Mouse (Mus musculus): ENCODE results near the gene Trim38. TPM values are rescaled to one million over a fixed set of nuclear protein-coding genes. Genes with fewer than 3 reads are reported as not detected.
"Not testable (repeated sequence)": the region's sequence is repeated elsewhere in the genome, so short reads cannot be mapped to it uniquely, and the experiment has no call there.

Gene Trim38
- polyA plus RNA-seq (2016; fragmentation: Nextera tagmentation; extraction: Ambion mirVana): not detected in 2 replicates

DNA sequence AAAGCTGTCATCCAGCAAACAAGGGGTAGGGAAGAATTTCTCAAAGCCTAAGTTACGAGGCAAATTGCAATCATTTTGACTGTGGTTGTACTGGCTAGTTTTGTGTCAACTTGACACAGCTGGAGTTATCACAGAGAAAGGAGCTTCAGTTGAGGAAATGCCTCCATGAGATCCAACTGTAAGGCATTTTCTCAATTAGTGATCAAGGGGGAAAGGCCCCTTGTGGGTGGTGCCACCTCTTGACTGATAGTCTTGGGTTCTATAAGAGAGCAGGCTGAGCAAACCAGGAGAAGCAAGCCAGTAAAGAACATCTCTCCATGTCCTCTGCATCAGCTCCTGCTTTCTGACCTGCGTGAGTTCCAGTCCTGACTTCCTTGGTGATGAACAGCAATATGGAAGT lies at the start of gene Trim38:
Gene Trim38, plus strand, starts transcription at position 301 of the 400 bp plus-strand sequence.
- WGBS: 81% methylated on average over 2 of the region's 2 CpGs

DNA sequence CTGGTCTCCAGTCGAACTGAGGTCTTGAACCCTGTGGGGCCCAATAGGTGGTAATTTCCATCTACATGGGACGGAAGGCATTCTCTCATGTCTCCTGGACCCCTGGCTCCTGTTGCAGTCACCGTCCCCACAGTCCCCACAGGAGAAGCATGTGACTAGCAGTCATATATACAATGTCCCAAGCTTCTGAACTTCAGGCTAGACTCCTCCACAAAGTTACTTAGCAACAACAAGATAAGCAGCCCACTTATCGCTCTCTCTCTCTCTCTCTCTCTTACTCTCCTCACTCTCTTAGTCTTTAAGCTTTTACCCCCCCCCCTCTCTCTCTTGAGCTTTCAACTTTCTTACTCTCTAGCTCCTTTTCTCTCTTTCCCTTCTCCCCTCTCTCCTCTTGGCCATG lies 45.5 kb upstream of the Trim38 start:
- no peak overlapping the region for H3K27ac ChIP-seq
- H3K4me2 ChIP-seq (replicated peaks): no peak overlapping the region
- no peak overlapping the region for H3K4me3 ChIP-seq
- no peak overlapping the region for H3K9ac ChIP-seq
- 89% methylated on average over 4 of the region's 4 CpGs for WGBS
- no peaks in the 10 kb centered on the region for H3K36me3 ChIP-seq
- no peaks in the 10 kb centered on the region for H3K4me1 ChIP-seq
- ATAC-seq (ENCODE audit: low FRiP score, low read depth): no peak
- no peaks in the 10 kb centered on the region for H3K9me3 ChIP-seq
- H3K27me3 ChIP-seq (replicated peaks): no peaks in the 10 kb centered on the region

More for the DNA sequence above, at the start of gene Trim38:
- H3K27me3 ChIP-seq (replicated peaks); H3K4me3 ChIP-seq; ATAC-seq (ENCODE audit: low FRiP score, low read depth); H3K27ac ChIP-seq; H3K36me3 ChIP-seq; H3K4me2 ChIP-seq (replicated peaks); H3K4me1 ChIP-seq; H3K9me3 ChIP-seq; H3K9ac ChIP-seq: not testable (repeated sequence)

DNA sequence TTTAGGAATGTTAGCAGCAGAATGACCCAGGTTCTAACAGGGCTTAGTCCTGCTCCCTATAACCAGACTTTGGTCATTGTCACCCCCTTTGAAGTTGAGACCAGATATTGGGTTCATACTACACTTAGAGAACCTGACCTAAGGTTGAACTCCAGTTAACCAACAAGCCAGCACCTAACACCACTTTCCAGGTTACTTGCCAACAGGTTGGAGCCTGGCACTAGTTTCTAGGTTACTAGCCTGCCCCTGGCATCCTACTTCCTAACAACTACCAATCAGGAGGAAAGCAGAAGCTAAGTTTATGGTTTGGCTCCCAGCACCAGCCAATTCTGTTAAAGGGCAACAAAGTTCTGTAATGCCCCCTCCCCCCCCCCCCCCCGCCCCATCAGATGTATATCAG lies 44.5 kb upstream of the Trim38 start:
- ATAC-seq (ENCODE audit: low FRiP score, low read depth): no peak
- Histone ChIP-seq H3K4me2 (replicated peaks) (no peak overlapping the region), H3K9me3 (no peaks in the 10 kb centered on the region), H3K4me1 (no peaks in the 10 kb centered on the region), H3K27me3 (replicated peaks) (no peaks in the 10 kb centered on the region), H3K9ac (no peak overlapping the region), H3K27ac (no peak overlapping the region), H3K36me3 (no peaks in the 10 kb centered on the region), H3K4me3 (no peak overlapping the region)
- 33% methylated on average over 1 of the region's 1 CpGs for WGBS

DNA sequence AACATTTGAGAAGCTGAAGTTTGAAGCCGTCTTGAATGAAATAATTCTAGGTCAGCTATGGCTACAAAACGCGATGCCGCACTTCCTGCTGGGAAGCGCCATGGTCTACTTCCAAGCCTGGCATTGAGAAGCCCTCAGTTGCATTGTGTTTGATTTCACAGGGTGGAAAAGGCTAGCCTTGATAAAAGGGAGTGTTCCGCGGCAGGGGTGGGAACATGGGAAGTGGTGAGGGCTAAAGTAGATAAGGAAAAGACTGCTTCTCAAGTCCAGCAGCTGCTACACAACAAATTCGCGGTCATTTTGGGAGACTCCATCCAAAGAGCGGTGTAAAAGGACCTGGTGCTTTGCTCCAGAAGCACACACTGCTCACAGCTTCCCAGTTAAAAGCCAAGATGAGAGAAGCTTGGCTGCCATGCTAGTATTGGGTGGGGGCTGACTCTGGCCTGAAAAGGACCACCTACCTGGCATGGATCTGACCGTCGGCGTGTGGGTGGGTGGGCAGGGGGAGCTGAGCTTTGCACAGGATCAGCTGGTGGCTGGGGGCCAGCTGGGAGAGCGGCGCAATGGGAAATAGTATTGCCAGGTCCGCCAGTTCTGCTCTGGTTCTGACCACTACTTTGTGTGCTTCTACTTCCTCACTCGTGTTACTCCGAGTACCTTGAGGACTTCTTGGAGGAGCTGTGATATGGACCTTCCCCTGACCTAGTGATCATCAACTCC lies 41.1 kb upstream of the Trim38 start:
- no peaks in the 10 kb centered on the region for H3K36me3 ChIP-seq
- H3K9me3 ChIP-seq: no peaks in the 10 kb centered on the region
- H3K27me3 ChIP-seq (replicated peaks): no peaks in the 10 kb centered on the region
- no peaks in the 10 kb centered on the region for H3K4me1 ChIP-seq
- H3K27ac ChIP-seq: no peak overlapping the region
- WGBS: 91% methylated on average over 18 of the region's 18 CpGs
- no peak overlapping the region for H3K4me3 ChIP-seq
- no peak overlapping the region for H3K9ac ChIP-seq
- no peak for ATAC-seq (ENCODE audit: low FRiP score, low read depth)
- H3K4me2 ChIP-seq (replicated peaks): no peak overlapping the region

DNA sequence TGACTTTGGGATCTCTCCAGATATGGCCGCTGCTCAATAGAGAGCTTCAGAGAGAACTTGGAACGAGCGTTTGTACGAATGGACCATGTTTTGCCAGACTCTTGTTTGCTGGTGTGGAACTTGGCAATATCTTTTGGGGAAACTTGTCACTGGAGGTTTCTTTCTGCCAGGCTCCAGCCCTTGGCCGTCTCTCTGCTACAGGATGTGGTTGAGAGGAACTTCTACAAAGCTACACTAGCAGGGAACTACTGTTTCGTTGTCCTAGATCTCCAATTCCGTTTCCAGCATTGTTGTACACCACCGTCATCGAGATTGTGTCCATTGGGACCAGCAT lies 40.6 kb upstream of the Trim38 start:
- Histone ChIP-seq H3K9me3 (no peaks in the 10 kb centered on the region), H3K27ac (no peak overlapping the region)

DNA sequence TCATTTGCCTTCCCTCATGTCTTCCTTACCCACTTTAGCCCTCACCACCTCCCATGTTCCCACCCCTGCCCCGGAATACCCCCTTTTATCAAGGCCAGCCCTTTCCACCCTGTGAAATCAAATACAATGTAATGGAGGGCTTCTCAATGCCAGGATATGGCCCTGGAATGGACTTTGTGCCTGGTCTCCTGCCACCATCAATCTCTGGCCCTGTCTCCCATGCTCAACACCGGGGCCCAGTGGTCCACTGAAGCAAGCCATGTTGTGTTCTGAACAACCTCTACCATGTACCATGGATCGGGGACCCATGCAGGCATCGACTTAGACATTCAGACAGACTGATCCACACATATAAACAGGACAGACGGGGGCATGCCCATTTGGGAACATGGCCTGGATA lies 40.0 kb upstream of the Trim38 start:
- Histone ChIP-seq H3K9ac (no peak overlapping the region), H3K4me3 (no peak overlapping the region), H3K4me2 (replicated peaks) (no peak overlapping the region), H3K4me1 (no peaks in the 10 kb centered on the region), H3K9me3 (no peaks in the 10 kb centered on the region), H3K36me3 (no peaks in the 10 kb centered on the region), H3K27ac (no peak overlapping the region), H3K27me3 (replicated peaks) (no peaks in the 10 kb centered on the region)
- WGBS: 90% methylated on average over 5 of the region's 5 CpGs
- ATAC-seq (ENCODE audit: low FRiP score, low read depth): no peak

More for the DNA sequence above, 40.6 kb upstream of the Trim38 start:
- H3K4me1 ChIP-seq: no peaks in the 10 kb centered on the region
- H3K27me3 ChIP-seq (replicated peaks): no peaks in the 10 kb centered on the region
- H3K4me2 ChIP-seq (replicated peaks): no peak overlapping the region
- H3K36me3 ChIP-seq: no peaks in the 10 kb centered on the region
- no peak for ATAC-seq (ENCODE audit: low FRiP score, low read depth)
- WGBS: 95% methylated on average over 9 of the region's 9 CpGs
- H3K4me3 ChIP-seq: no peak overlapping the region
- H3K9ac ChIP-seq: no peak overlapping the region

DNA sequence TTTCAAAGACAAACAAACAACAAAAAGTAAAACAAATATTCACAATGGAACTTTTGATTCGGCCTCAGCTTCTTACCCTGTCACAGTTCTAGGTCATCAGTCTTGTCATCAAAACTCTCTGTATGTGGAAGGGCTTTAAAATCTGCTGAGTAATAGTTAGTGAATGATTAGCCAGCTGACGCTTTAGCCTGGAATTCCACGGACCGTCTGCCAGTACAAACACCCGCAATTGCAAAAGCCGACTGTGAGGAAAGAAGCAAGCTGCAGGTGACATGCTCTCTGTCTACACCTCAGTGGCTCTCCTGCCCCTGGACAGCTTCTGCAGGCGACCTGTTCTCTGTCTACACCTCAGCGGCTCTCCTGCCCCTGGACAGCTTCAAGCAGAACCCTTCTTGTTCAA lies 39.2 kb upstream of the Trim38 start:
- H3K4me3 ChIP-seq: no peak overlapping the region
- H3K9me3 ChIP-seq: no peaks in the 10 kb centered on the region
- H3K9ac ChIP-seq: no peak overlapping the region
- H3K27me3 ChIP-seq (replicated peaks): no peaks in the 10 kb centered on the region
- H3K4me2 ChIP-seq (replicated peaks): no peak overlapping the region
- H3K27ac ChIP-seq: no peak overlapping the region
- H3K36me3 ChIP-seq: no peaks in the 10 kb centered on the region
- ATAC-seq (ENCODE audit: low FRiP score, low read depth): no peak
- H3K4me1 ChIP-seq: no peaks in the 10 kb centered on the region
- 30% methylated on average over 8 of the region's 8 CpGs for WGBS

DNA sequence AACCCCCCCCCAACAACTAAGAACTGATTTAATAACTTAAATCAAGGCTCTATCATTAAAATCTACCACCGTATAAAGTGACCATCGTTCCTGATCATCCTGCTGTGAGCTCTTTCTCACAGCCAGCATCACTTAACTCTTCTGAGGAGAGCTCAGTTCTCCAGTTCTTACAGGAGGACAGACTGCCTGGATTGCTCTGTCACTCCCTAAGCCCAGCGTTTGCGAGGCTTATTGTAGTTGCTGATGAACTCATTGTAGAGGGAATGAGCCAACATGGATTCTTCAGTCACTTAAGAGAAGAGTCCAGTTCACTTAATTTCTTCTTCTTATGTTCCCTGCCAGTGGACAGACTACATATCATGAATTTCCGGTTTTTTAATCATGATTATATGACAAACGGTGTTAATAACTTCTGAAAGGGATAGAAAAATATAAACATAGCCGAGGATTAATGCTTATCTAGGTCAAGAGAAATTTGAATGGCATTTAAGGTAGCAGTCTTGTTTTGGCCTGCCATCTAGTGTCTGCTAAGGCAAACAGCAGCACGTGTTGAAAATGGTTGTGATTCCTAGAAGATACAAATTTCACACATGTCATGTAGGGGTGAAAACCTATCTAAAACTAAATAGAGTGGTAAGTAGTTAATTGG lies 37.4 kb upstream of the Trim38 start:
- WGBS: 26% methylated on average over 8 of the region's 8 CpGs

DNA sequence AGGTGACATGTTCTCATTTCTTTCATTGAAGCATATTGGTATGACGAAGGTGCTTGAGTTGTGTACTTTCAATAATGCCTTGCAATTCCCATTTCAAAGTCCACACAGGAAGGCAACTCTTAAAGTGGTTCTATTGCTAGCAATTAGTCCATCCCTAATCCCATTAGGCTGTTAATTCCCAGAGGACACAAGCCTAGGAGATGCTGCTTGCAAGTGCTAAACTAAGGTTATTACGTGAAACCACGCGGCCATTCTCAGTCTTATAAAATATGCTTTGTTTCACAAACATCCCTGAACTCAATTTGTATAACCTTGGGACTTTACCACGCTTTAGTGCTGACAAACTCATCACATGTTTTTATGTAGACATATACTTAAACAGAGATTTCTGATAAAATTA lies 32.6 kb upstream of the Trim38 start:
- peaks cover 10% of the 10 kb centered on the region for H3K4me1 ChIP-seq
- no peak for ATAC-seq (ENCODE audit: low FRiP score, low read depth)
- H3K9ac ChIP-seq: no peak overlapping the region
- H3K4me2 ChIP-seq (replicated peaks): no peak overlapping the region
- no peaks in the 10 kb centered on the region for H3K36me3 ChIP-seq
- H3K27ac ChIP-seq: no peak overlapping the region
- 69% methylated on average over 5 of the region's 5 CpGs for WGBS
- no peak overlapping the region for H3K4me3 ChIP-seq
- no peaks in the 10 kb centered on the region for H3K27me3 ChIP-seq (replicated peaks)
- no peaks in the 10 kb centered on the region for H3K9me3 ChIP-seq

More for the DNA sequence above, 37.4 kb upstream of the Trim38 start:
- no peak overlapping the region for H3K4me3 ChIP-seq
- ATAC-seq (ENCODE audit: low FRiP score, low read depth): no peak
- H3K36me3 ChIP-seq: no peaks in the 10 kb centered on the region
- H3K9me3 ChIP-seq: no peaks in the 10 kb centered on the region
- no peak overlapping the region for H3K9ac ChIP-seq
- no peaks in the 10 kb centered on the region for H3K4me1 ChIP-seq
- no peak overlapping the region for H3K27ac ChIP-seq
- H3K27me3 ChIP-seq (replicated peaks): no peaks in the 10 kb centered on the region
- no peak overlapping the region for H3K4me2 ChIP-seq (replicated peaks)

DNA sequence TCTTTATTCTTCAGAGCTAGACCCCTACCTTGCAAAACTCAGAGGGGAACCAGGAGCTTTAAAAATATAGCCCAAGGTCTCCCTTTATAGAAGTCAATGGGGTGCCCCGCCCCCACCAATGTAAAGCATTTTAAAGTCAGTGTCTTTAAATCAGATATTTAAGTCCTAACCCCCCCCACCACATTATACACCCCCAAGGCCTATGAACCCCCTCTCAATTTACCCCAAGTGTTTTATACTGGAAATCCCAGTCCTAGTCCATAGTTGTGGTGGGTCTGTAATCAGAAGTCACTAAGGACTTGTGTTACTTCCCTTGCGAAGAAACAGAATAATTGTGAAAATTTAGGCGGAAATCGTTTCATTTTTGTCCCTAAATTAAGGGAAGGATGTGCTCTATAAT lies 31.7 kb upstream of the Trim38 start:
- Histone ChIP-seq H3K27me3 (replicated peaks) (no peaks in the 10 kb centered on the region), H3K9ac (0 out of 2 replicates have a peak overlapping the region, but pooled peaks have one; percentile 73), H3K4me2 (replicated peaks) (peak overlapping the region; percentile 97), H3K36me3 (no peaks in the 10 kb centered on the region), H3K4me3 (no peak overlapping the region), H3K4me1 (peaks cover 10% of the 10 kb centered on the region), H3K27ac (no peak overlapping the region; the same call in 1 of the 2 replicates), H3K9me3 (no peaks in the 10 kb centered on the region)
- 0 out of 2 replicates have a peak, but pooled peaks have one; percentile 30 for ATAC-seq (ENCODE audit: low FRiP score, low read depth)
- 23% methylated on average over 4 of the region's 4 CpGs for WGBS

DNA sequence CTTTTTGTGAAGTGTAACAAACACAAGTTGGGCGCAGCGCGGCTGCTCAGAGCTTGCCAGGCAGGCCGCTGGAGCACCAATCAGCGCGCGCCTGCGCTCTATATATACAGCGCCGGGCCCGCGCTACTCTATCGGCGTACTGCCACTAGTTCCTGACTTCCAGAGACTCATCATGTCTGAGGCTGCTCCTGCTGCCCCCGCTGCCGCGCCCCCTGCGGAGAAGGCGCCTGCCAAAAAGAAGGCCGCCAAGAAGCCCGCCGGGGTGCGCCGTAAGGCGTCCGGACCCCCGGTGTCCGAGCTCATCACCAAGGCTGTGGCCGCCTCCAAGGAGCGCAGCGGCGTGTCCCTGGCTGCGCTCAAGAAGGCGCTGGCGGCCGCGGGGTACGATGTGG lies 31.0 kb upstream of the Trim38 start, which contains the start of gene Hist1h1c:
Gene Hist1h1c, plus strand, starts transcription at position 132 of the 392 bp plus-strand sequence.
- Histone ChIP-seq H3K36me3 (no peaks in the 10 kb centered on the region), H3K9ac (peak within 1 kb of the TSS; percentile 73)
- WGBS: under 1% methylated on average over 36 of the region's 38 CpGs

DNA sequence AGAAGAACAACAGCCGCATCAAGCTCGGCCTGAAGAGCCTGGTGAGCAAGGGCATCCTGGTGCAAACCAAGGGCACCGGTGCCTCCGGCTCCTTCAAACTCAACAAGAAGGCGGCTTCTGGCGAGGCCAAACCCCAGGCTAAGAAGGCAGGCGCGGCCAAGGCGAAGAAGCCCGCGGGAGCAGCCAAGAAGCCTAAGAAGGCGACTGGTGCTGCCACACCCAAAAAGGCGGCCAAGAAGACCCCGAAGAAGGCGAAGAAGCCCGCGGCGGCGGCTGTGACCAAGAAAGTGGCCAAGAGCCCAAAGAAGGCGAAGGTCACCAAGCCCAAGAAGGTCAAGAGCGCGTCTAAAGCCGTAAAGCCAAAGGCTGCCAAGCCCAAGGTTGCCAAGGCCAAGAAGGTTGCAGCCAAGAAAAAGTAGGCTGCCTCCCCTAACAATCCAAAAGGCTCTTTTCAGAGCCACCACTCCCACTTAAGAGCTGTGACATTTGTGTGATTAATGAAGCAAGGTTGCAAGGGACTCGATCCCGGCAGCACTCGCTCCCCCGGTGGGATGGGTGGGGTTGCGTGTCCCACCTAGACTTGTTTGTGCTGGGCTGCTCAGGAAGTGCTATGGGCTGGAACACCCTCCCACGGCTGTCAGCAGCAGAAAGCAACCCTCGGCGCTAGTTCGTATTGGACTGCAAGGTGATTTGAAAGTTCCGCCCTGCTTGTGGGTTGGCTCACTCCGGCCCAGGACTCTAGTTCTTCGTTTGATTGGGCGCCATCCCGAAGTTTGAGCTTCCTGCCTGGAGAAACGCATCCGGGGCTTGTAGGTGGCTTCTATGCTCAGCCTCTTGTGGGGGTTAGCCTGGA lies 30.4 kb upstream of the Trim38 start:
- under 1% methylated on average over 39 of the region's 39 CpGs for WGBS
- H3K36me3 ChIP-seq: no peaks in the 10 kb centered on the region

More for the DNA sequence above, 31.0 kb upstream of the Trim38 start, which contains the start of gene Hist1h1c:
- Histone ChIP-seq H3K4me3 (peak within 1 kb of the TSS; percentile 48), H3K27ac (peak within 1 kb of the TSS; percentile 90), H3K27me3 (replicated peaks) (no peaks in the 10 kb centered on the region), H3K4me1 (peaks cover 10% of the 10 kb centered on the region), H3K4me2 (replicated peaks) (peak within 1 kb of the TSS; percentile 97), H3K9me3 (no peaks in the 10 kb centered on the region)
- peak; percentile 95 for ATAC-seq (ENCODE audit: low FRiP score, low read depth)

More for the DNA sequence above, 30.4 kb upstream of the Trim38 start:
- ATAC-seq (ENCODE audit: low FRiP score, low read depth): peak; percentile 91
- Histone ChIP-seq H3K4me1 (peaks cover 10% of the 10 kb centered on the region), H3K9me3 (no peaks in the 10 kb centered on the region), H3K4me2 (replicated peaks) (peak overlapping the region; percentile 97), H3K27ac (peak overlapping the region; percentile 90), H3K9ac (peak overlapping the region; percentile 73), H3K4me3 (peak overlapping the region; percentile 48), H3K27me3 (replicated peaks) (no peaks in the 10 kb centered on the region)

Data from neural tube, embryonic 12.5 days (tissue).